Mouse (Mus musculus) hindbrain, embryonic 13.5 days (tissue): Measurements from ENCODE around the gene Obscn. TPM values are rescaled to one million over a fixed set of nuclear protein-coding genes. Genes with fewer than 3 reads are reported as not detected.

Experiments used
- ATAC-seq: fragments of 200-750 bp; cut with Nextera tagmentation; 2 replicates; pipeline ENCODE4 v1.8.0; 2017; ENCODE audit warnings: moderate TSS enrichment; ENCODE audit not compliant: low FRiP score
- H3K27ac ChIP-seq: fragments of 300-500 bp; sonication (generic); 2 replicates; pipeline ENCODE4 v1.5.1; 2015; ENCODE audit warnings: inconsistent platforms, mild to moderate bottlenecking, moderate library complexity
- H3K27me3 ChIP-seq: fragments of 300-500 bp; sonication (generic); 2 replicates; pipeline ENCODE4 v1.6.1; 2015; ENCODE audit warnings: mild to moderate bottlenecking, inconsistent platforms
- H3K36me3 ChIP-seq: fragments of 300-500 bp; sonication (generic); 2 replicates; pipeline ENCODE4 v1.6.1; 2015; ENCODE audit warnings: mild to moderate bottlenecking, inconsistent platforms
- H3K4me1 ChIP-seq: fragments of 300-500 bp; sonication (generic); replicated peaks from 2 replicates; pipeline ENCODE4 v1.6.1; 2015; ENCODE audit warnings: inconsistent platforms
- H3K4me2 ChIP-seq: fragments of 300-500 bp; sonication (generic); 2 replicates; pipeline ENCODE4 v1.6.1; 2015; ENCODE audit warnings: inconsistent platforms, mild to moderate bottlenecking, moderate library complexity
- H3K4me3 ChIP-seq: fragments of 300-500 bp; sonication (generic); 2 replicates; pipeline ENCODE4 v1.5.1; 2015; ENCODE audit warnings: mild to moderate bottlenecking, inconsistent platforms
- H3K9ac ChIP-seq: fragments of 300-500 bp; sonication (generic); 2 replicates; pipeline ENCODE4 v1.6.1; 2015; ENCODE audit warnings: mild to moderate bottlenecking, inconsistent platforms
- H3K9me3 ChIP-seq: fragments of 300-500 bp; sonication (generic); 2 replicates; pipeline ENCODE4 v1.6.1; 2016; ENCODE audit warnings: inconsistent platforms
- WGBS: fragments of 180-500 bp; shearing (Covaris S2); methylation state at CpG from one replicate; pipeline ENCODE4 v1.1.7; 2015; 5-methylcytosine and 5-hydroxymethylcytosine counted together
- polyA plus RNA-seq: library from polyadenylated mRNA; unstranded; fragments of >200 nt; fragmentation: Nextera tagmentation; extraction: Ambion mirVana; gene quantifications from 2 replicates; pipeline ENCODE4 v1.2.1, GENCODE M21; 2015

The Obscn gene
- polyA plus RNA-seq, 1 experiment from 2014 or later, result 0.22 TPM

DNA sequence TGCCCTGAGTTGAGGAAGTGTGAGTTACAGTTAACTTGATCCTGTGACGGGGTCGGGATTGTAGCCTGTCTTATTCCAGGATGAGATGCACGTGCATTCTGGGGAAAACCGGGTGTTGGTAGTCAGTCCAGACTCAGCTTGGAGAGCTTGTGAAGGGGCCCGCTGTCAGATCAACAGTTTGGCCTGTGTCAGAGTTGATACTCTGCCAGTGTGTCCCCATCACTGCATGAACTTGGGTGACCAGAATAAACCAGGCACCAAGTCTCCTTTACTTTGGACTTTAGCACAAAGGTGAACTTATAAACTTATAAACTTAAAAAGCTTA lies 157.5 kb downstream of the Obscn start:
- H3K4me1 ChIP-seq, result peaks cover 61% of the 10 kb centered on the region
- peak overlapping the region; percentile 99 for H3K4me3 ChIP-seq
- H3K36me3 ChIP-seq, result peaks cover 21% of the 10 kb centered on the region
- 3% methylated on average over 5 of the region's 5 CpGs for WGBS
- H3K27ac ChIP-seq, result no peak overlapping the region
- no peaks in the 10 kb centered on the region for H3K9me3 ChIP-seq
- H3K4me2 ChIP-seq, result peak overlapping the region; percentile 100
- H3K9ac ChIP-seq, result peak overlapping the region; percentile 93
- no peak for ATAC-seq
- H3K27me3 ChIP-seq, result no peaks in the 10 kb centered on the region

DNA sequence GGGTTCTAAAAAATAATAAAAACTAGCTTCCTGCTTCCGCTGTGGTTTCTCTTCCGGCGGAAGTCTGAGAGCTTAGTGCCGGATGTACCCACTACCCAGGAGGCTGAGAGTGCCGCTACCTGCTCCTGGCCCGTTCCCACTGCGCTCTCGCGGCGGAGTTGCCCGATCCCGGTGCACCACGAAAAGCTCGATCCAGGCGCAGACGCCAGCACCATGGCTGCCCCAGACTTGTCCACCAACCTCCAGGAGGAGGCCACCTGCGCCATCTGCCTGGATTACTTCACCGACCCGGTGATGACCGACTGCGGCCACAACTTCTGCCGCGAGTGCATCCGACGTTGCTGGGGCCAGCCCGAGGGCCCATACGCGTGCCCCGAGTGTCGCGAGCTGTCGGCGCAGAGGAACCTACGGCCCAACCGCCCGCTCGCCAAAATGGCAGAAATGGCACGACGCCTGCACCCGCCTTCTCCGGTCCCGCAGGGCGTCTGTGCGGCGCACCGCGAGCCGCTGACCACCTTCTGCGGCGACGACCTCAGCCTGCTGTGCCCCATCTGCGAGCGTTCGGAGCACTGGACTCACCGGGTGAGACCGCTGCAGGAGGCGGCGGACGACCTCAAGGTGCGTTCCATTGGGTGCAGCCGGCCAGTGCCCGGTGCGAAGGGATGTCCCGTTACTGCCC lies 158.0 kb downstream of the Obscn start, which contains the start of gene Trim11:
Gene Trim11 (plus strand): TSS at position 67 of the 679 bp plus-strand sequence.
- peak within 1 kb of the TSS; percentile 100 for H3K4me2 ChIP-seq
- H3K4me3 ChIP-seq, result peak within 1 kb of the TSS; percentile 99
- H3K4me1 ChIP-seq, result peaks cover 61% of the 10 kb centered on the region
- peaks cover 19% of the 10 kb centered on the region for H3K36me3 ChIP-seq
- H3K27ac ChIP-seq, result peak within 1 kb of the TSS; percentile 83
- under 1% methylated on average over 64 of the region's 64 CpGs for WGBS
- no peaks in the 10 kb centered on the region for H3K9me3 ChIP-seq
- H3K27me3 ChIP-seq, result no peaks in the 10 kb centered on the region
- H3K9ac ChIP-seq, result peak within 1 kb of the TSS; percentile 93
- peak; percentile 86 for ATAC-seq

DNA sequence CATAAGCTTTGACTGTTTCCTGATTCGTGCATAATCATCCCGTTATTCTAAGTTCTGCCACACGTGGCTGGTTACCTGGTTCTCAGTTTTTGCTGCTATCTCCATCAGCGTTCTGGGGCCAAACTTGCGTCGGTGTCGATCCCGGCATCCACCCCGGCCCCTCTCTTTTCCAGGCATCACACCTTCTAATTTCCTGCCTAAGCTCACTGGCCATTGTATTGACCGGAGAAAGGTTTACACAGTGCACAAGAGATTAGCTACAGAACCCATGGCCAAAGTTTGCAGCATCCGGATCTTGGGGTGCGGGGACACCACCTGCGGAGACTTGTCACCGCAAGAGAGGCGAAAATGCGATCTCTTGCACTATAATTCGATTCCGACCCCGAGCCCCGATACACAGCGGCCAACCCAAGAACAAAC lies 158.6 kb downstream of the Obscn start:
- H3K4me2 ChIP-seq, result peak overlapping the region; percentile 100
- H3K4me3 ChIP-seq, result peak overlapping the region; percentile 99
- no peaks in the 10 kb centered on the region for H3K27me3 ChIP-seq
- peaks cover 15% of the 10 kb centered on the region for H3K36me3 ChIP-seq
- H3K9me3 ChIP-seq, result no peaks in the 10 kb centered on the region
- H3K27ac ChIP-seq, result peak overlapping the region; percentile 83
- 0% methylated on average over 21 of the region's 21 CpGs for WGBS
- H3K9ac ChIP-seq, result peak overlapping the region; percentile 93
- peaks cover 61% of the 10 kb centered on the region for H3K4me1 ChIP-seq
- ATAC-seq, result peak; percentile 56

DNA sequence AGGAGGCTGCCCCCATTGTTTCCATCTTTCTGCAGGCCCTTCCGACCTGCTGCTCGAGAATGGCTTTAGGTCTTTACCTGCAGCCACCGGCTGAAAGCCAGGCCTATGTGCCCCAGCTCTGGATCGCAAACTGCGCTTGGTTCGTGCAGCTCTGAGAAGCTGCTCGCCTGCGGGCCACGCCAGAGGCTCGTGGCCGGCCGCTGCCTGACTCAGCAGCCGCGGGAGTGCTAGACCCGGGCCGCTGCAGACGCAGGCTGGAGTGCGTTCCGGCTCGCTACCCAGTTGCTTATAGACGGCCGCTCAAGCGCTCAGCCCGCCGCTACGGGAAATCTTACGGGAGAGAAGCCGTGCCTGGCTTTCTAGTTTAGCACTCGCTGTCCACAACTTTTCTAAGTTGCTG lies 159.1 kb downstream of the Obscn start:
- Histone ChIP-seq H3K27ac (peak overlapping the region; percentile 83), H3K4me2 (peak overlapping the region; percentile 100), H3K4me1 (peaks cover 61% of the 10 kb centered on the region), H3K4me3 (peak overlapping the region; percentile 99), H3K9me3 (no peaks in the 10 kb centered on the region), H3K27me3 (no peaks in the 10 kb centered on the region), H3K36me3 (peaks cover 15% of the 10 kb centered on the region), H3K9ac (peak overlapping the region; percentile 93)
- under 1% methylated on average over 29 of the region's 29 CpGs for WGBS
- no peak for ATAC-seq

DNA sequence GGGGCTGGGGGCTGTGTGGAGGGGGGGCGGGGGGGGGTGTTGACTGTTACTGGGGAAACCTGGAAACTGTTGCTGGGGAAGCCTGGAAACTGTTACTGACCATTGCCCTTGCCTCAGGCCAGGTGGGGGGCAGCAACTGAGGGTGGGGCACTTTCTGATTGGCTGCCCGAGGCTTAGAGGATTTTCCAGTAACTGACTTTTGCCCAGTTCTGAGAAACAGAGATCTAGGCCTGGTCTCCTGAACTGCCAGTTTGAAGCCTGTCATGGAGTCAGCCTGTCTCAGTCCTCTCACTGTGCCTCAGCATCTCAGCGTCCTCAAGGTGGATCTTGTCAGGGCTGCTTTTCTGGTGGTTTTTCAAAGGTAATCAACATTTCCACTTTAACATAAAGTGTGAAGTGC lies 161.8 kb downstream of the Obscn start:
- Histone ChIP-seq H3K4me2 (no peak overlapping the region), H3K4me3 (no peak overlapping the region), H3K9ac (no peak overlapping the region), H3K9me3 (no peaks in the 10 kb centered on the region), H3K27ac (no peak overlapping the region), H3K27me3 (no peaks in the 10 kb centered on the region), H3K4me1 (peaks cover 33% of the 10 kb centered on the region), H3K36me3 (peaks cover 38% of the 10 kb centered on the region)
- 93% methylated on average over 3 of the region's 3 CpGs for WGBS
- ATAC-seq, result no peak

DNA sequence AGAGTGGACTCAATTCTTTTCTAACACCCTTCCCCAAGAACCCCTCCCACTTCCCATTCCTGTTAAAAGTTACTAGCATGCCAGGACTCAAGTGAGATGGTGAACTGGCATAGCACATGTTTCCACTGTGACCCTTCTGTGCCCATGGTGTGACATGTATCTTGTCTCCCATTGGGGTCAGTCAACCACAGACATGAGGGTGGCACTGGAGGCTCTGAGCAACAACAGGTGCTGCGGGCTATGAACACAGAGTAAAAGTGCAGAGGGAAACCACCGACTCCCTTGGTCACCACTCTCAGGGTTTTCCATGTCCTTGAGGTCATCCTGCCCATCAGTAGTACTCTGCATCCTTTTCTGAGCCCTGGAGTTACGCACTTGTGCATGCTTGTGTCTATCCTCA lies 164.4 kb downstream of the Obscn start:
- H3K9ac ChIP-seq, result no peak overlapping the region
- no peak overlapping the region for H3K4me3 ChIP-seq
- no peaks in the 10 kb centered on the region for H3K9me3 ChIP-seq
- peaks cover 18% of the 10 kb centered on the region for H3K4me1 ChIP-seq
- no peak for ATAC-seq
- peaks cover 52% of the 10 kb centered on the region for H3K36me3 ChIP-seq
- H3K27me3 ChIP-seq, result no peaks in the 10 kb centered on the region
- no peak overlapping the region for H3K27ac ChIP-seq
- no peak overlapping the region for H3K4me2 ChIP-seq
- 93% methylated on average over 3 of the region's 3 CpGs for WGBS

DNA sequence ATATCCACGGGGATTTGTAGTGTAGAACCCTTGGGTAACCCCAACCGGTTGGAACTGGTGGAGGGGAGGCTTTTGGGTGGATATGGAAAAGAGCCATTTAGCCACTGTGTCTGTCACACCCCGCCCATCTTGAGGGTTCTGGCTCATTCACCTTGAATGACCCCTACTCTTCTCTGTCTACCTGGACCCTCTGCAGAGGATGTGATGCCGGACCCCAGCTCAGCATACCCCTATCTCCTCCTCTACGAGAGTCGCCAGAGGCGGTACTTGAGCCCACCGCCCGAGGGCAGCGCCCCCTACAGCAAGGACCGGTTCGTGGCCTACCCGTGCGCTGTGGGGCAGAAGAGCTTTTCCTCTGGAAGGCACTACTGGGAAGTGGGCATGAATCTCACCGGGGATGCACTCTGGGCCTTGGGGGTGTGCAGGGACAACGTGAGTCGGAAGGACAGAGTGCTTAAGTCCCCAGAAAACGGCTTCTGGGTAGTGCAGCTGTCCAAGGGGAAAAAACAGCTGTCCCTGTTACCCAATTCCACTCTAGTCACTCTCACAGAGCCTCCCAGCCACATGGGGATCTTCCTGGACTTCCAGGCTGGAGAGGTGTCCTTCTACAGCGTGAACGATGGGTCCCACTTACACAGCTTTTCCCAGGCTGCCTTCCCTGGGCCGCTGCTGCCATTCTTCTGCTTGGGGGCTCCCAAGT lies 165.2 kb downstream of the Obscn start:
- H3K27me3 ChIP-seq, result no peaks in the 10 kb centered on the region
- ATAC-seq, result no peak

DNA sequence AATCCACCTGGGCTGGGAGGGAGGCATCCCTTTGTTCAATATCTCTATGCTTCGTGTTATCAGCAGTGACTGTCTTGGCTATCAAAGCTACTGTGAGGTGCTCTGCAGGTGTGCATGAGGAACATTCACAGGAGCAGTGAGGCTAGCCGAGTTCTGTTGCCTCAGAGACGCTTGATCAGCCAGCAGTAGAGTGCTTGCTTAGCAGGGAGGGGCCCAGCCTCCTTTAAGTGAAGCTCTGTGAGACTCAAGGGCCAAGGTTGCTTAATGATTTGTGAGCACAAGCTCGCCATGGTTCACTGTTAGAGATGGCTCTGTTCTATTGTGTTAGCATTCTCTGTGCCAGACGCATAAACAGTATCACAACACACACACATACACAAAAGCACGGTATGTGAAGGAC lies 166.5 kb downstream of the Obscn start:
- ATAC-seq, result no peak
- Histone ChIP-seq H3K9ac (no peak overlapping the region), H3K4me1 (peaks cover 14% of the 10 kb centered on the region), H3K36me3 (peaks cover 50% of the 10 kb centered on the region), H3K9me3 (no peaks in the 10 kb centered on the region), H3K4me3 (no peak overlapping the region), H3K4me2 (no peak overlapping the region), H3K27ac (no peak overlapping the region), H3K27me3 (no peaks in the 10 kb centered on the region)
- WGBS, result 77% methylated on average over 6 of the region's 6 CpGs

More for the DNA sequence above, 165.2 kb downstream of the Obscn start:
- H3K4me2 ChIP-seq, result no peak overlapping the region
- H3K4me3 ChIP-seq, result no peak overlapping the region
- no peak overlapping the region for H3K27ac ChIP-seq
- no peak overlapping the region for H3K9ac ChIP-seq
- peaks cover 52% of the 10 kb centered on the region for H3K36me3 ChIP-seq
- 90% methylated on average over 21 of the region's 21 CpGs for WGBS
- peaks cover 15% of the 10 kb centered on the region for H3K4me1 ChIP-seq
- no peaks in the 10 kb centered on the region for H3K9me3 ChIP-seq

DNA sequence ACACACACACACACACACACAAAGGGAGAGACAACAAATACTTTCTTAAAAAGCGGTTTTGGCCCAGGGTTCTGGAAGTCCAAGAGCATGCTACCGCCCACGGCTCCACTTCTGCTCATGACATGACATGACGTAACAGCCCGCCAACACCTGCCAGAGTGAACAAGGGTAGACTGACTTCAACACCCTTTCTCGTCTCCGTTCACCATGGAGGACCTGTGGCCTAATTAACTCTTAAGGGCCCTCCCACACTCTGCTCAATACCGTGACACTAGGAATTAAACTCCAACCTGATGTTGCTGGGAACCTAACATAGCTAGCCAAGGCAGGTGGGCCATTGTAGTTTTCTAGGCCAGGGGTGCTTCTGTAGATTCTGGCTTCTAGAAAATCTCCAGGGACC lies 167.2 kb downstream of the Obscn start:
- no peak overlapping the region for H3K27ac ChIP-seq
- WGBS, result 85% methylated on average over 8 of the region's 8 CpGs

DNA sequence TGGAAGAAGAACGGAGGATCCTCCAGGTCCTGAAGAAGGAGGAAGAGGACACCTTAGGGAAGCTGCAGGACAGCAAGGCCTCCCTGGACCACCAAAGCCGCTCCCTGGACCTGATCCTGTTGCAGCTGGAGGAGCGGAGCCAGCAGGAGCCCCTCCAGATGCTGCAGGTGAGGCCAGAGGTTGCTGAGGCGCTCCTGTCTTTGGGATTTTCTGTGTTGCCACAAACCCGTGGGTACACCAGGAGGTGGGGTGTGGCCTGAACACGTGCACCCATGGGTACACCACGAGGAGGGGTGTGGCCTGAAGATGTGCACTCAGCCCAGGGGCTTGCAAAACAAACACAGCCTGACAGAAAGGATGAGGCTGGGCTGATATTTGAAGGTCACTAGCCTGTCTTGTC lies 167.7 kb downstream of the Obscn start:
- Histone ChIP-seq H3K27ac (no peak overlapping the region), H3K9me3 (no peaks in the 10 kb centered on the region), H3K9ac (no peak overlapping the region), H3K4me1 (peaks cover 9% of the 10 kb centered on the region), H3K36me3 (peaks cover 46% of the 10 kb centered on the region), H3K4me2 (no peak overlapping the region), H3K4me3 (no peak overlapping the region), H3K27me3 (no peaks in the 10 kb centered on the region)
- WGBS, result 84% methylated on average over 7 of the region's 7 CpGs
- ATAC-seq, result no peak

More for the DNA sequence above, 167.2 kb downstream of the Obscn start:
- no peak overlapping the region for H3K4me2 ChIP-seq
- no peaks in the 10 kb centered on the region for H3K27me3 ChIP-seq
- H3K4me1 ChIP-seq, result peaks cover 11% of the 10 kb centered on the region
- H3K9ac ChIP-seq, result no peak overlapping the region
- no peaks in the 10 kb centered on the region for H3K9me3 ChIP-seq
- H3K36me3 ChIP-seq, result peaks cover 46% of the 10 kb centered on the region
- H3K4me3 ChIP-seq, result no peak overlapping the region
- ATAC-seq, result no peak

DNA sequence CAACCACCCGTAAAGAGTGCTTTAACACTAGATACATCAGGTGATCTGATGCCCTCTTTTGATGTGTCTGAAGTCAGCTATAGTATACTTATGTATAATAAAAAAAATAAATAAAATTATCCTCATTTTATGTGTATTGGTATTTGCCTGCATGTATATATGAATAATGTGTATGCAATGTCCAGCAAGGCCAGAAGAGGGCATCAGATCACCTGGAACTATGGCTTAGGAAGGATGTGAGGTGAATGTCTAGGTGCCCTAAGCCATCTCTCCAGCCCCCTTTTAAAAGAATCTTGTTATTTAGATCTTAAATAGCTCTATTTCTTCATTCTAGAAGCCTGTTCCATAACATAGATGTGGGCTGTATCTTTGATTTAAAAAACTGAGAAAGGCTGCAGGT lies 168.9 kb downstream of the Obscn start:
- 98% methylated on average over 1 of the region's 1 CpGs for WGBS
- no peak overlapping the region for H3K27ac ChIP-seq
- H3K36me3 ChIP-seq, result peaks cover 43% of the 10 kb centered on the region
- no peaks in the 10 kb centered on the region for H3K9me3 ChIP-seq
- no peak overlapping the region for H3K4me3 ChIP-seq
- H3K27me3 ChIP-seq, result peaks cover under 1% of the 10 kb centered on the region; the same call in 1 of the 2 replicates
- no peak overlapping the region for H3K9ac ChIP-seq
- ATAC-seq, result no peak
- no peak overlapping the region for H3K4me2 ChIP-seq
- peaks cover 13% of the 10 kb centered on the region for H3K4me1 ChIP-seq

DNA sequence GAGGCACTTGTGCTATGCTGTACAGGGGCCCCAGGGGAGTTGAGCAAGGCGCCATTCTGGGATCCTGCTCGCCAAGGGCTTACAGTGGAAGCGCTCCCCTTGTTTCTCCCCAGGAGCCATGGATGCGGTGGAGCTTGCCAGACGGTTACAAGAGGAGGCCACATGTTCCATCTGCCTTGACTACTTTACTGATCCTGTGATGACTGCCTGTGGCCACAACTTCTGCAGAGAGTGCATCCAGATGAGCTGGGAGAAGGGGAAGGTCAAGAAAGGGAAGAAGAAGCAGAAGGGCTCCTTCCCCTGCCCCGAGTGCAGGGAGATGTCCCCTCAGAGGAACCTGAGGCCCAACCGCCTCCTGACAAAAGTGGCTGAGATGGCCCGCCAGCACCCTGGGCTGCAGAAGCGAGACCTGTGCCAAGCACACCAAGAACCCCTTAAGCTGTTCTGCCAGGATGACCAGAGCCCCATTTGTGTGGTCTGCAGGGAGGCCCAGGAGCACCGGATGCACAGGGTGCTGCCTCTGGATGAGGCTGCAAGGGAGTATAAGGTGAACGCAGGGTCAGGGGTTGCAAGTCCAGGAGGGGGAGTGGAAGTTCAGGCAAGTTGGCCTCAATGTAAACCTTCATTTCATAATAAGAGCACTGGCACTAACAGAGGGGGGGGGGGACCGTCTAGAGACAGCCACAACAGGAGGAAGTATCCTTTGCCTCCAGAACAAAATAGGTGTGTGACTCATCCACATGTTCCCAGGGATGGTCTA lies 171.0 kb downstream of the Obscn start:
- Histone ChIP-seq H3K27me3 (peaks cover 8% of the 10 kb centered on the region; the same call in 1 of the 2 replicates), H3K9me3 (no peaks in the 10 kb centered on the region), H3K36me3 (peaks cover 22% of the 10 kb centered on the region), H3K4me3 (no peak overlapping the region), H3K4me2 (no peak overlapping the region), H3K9ac (peak overlapping the region; percentile 53; the same call in 1 of the 2 replicates), H3K4me1 (peaks cover 13% of the 10 kb centered on the region), H3K27ac (no peak overlapping the region)
- ATAC-seq, result no peak
- 49% methylated on average over 12 of the region's 12 CpGs for WGBS
